Mouse (Mus musculus) liver, adult 2 months (tissue): ENCODE measurements at regions not wholly inside any gene's neighbourhood (a gene's known extent, or its start where the extent isn't known, plus 50 kb on each side); places are given as distances from the start of the nearest gene placed in this dataset.

Experiments used
- CTCF ChIP-seq: fragments of 200-500 bp; IDR thresholded peaks from 2 replicates; pipeline ENCODE4 v1.5.1; 2011; ENCODE audit warnings: low read depth, low read length, control low read depth
- POLR2A ChIP-seq: fragments of 200-500 bp; IDR thresholded peaks from 2 replicates; pipeline ENCODE4 v1.6.1; 2011; ENCODE audit warnings: low read length, control low read depth; ENCODE audit not compliant: insufficient read depth; ENCODE audit errors: extremely low read depth

DNA sequence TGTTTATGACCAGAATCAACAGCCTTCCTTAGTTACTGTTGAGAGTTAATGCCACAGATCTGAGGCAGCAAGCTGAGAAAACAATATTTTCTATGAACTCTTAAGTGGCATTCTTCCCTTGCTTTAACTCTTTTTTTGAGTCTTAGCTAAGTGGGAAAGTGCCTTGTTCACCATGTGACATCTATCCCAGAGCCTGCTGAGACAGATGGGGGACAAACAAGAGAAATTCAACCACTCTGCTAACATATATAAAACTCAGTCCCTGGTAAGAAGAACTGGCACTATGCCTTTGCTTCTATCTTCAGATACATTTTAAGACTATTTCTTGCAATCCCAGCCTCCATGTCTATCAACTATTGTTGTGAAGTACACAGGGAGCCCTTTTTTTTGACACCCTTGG lies 274.6 kb upstream of the Gm10306 start:
- no peak for TF ChIP-seq CTCF
- no peak for TF ChIP-seq POLR2A
